Mouse (Mus musculus) ES-Bruce4 (cell line): ENCODE data around the gene Pcbd2.

Experiments
- CTCF ChIP-seq: IDR thresholded peaks from one replicate; pipeline ENCODE4 v1.8.1; 2011; ENCODE audit warnings: low read depth, low read length
- EP300 ChIP-seq: IDR thresholded peaks from 2 replicates; pipeline ENCODE4 v1.6.1; 2011; ENCODE audit warnings: low read depth, low read length; ENCODE audit not compliant: insufficient read depth
- POLR2A ChIP-seq: IDR thresholded peaks from one replicate; pipeline ENCODE4 v1.8.1; 2011; ENCODE audit warnings: low read length; ENCODE audit not compliant: insufficient read depth

DNA sequence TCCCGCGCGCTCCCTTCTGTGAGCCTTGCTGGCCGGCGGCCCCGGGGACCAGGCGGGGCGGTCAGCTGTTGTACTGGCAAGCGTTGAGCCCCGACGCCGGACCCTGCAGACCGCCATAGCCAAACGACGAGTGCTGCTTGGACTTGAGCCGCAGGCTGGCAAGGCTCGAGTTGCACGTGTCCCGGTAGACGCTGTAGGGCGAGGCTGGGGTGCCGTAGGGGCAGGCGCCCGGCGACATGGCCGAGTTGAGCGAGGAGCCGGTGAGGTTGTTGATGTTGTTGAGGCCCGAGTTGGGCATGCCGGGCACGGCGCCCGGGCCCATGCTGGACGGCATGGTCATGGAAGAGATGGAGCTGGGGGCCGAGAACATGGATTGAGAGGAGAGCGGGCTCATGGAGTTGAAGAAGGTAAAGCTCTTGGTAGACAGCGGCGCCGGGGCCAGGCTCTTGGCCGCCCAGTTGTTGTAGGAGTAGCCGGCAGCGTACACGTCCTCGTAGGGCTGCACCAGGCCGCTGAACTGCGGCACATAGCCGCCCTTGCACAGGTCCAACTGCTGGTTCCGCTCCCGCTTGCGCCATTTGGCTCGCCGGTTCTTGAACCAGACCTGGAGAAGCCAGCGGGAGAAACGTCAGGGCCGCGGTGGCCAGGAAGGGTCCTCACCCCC lies 99.0 kb downstream of the Pcbd2 start:
- TF ChIP-seq POLR2A (no peak), CTCF (no peak), EP300 (no peak)
